Mouse (Mus musculus) spleen, adult 2 months (tissue): ENCODE results near the gene Aqp9. TPM values are rescaled to one million over a fixed set of nuclear protein-coding genes. Genes with fewer than 3 reads are reported as not detected.

Source experiments
- DNase-seq, 2 experiments: peaks; one replicate each; pipeline versions ENCODE4 v3.0.0 to v3.0.0-alpha.2; 2012 to 2021; ENCODE audit warnings: low spot score in 2 of 2, low read depth in 1 of 2
- H3K27ac ChIP-seq: fragments of 200-500 bp; 2 replicates; pipeline ENCODE4 v1.5.1; 2012; ENCODE audit warnings: low read length, inconsistent platforms; ENCODE audit not compliant: insufficient read depth
- H3K27me3 ChIP-seq: fragments of 200-500 bp; 2 replicates; pipeline ENCODE4 v1.6.1; 2012; ENCODE audit warnings: mild to moderate bottlenecking, moderate library complexity, low read length, inconsistent platforms; ENCODE audit not compliant: control insufficient read depth, insufficient read depth
- H3K36me3 ChIP-seq: fragments of 200-500 bp; 2 replicates; pipeline ENCODE4 v1.6.1; 2012; ENCODE audit warnings: mild to moderate bottlenecking, low read length, inconsistent platforms; ENCODE audit not compliant: control insufficient read depth, insufficient read depth
- H3K4me1 ChIP-seq: fragments of 200-500 bp; 2 replicates; pipeline ENCODE4 v1.6.1; 2011; ENCODE audit warnings: inconsistent platforms; ENCODE audit not compliant: control insufficient read depth, insufficient read depth, insufficient read length
- H3K4me3 ChIP-seq: fragments of 200-500 bp; 2 replicates; pipeline ENCODE4 v1.5.1; 2011; ENCODE audit warnings: mild to moderate bottlenecking, inconsistent platforms; ENCODE audit not compliant: insufficient read depth, insufficient read length; ENCODE audit errors: extremely low read depth
- CTCF ChIP-seq: fragments of 200-500 bp; IDR thresholded peaks from 2 replicates; pipeline ENCODE4 v1.5.1; 2011; ENCODE audit warnings: mild to moderate bottlenecking, inconsistent platforms; ENCODE audit not compliant: insufficient read depth, insufficient read length, insufficient replicate concordance; ENCODE audit errors: extremely low read depth
- POLR2A ChIP-seq: fragments of 200-500 bp; IDR thresholded peaks from 2 replicates; pipeline ENCODE4 v1.6.1; 2011; ENCODE audit warnings: low read depth, low read length, inconsistent platforms
- WGBS: fragments of 180-500 bp; shearing (Covaris S2); methylation state at CpG from one replicate; pipeline ENCODE4 v1.1.7; 2018; 5-methylcytosine and 5-hydroxymethylcytosine counted together
- polyA plus RNA-seq: library from polyadenylated mRNA; depleted of rRNA; stranded (reverse); fragments of >200 nt; gene quantifications from 2 replicates; pipeline ENCODE4 v1.2.3, GENCODE M21; 2012

Gene Aqp9
- polyA plus RNA-seq, 1 experiment = 2.4 TPM

- Histone ChIP-seq H3K4me3 (no peak overlapping the region), H3K27ac (no peak overlapping the region), H3K36me3 (no peaks in the 10 kb centered on the region), H3K27me3 (no peaks in the 10 kb centered on the region), H3K4me1 (peaks cover 2% of the 10 kb centered on the region; the same call in 1 of the 2 replicates)
- DNase-seq = no peak
- TF ChIP-seq POLR2A = no peak
- TF ChIP-seq CTCF = no peak
- 83% methylated on average over 6 of the region's 6 CpGs for WGBS
Measured at GRCm38 (mm10) chr9:71068866-71069390, 99.6 kb downstream of the Aqp9 start.

DNA sequence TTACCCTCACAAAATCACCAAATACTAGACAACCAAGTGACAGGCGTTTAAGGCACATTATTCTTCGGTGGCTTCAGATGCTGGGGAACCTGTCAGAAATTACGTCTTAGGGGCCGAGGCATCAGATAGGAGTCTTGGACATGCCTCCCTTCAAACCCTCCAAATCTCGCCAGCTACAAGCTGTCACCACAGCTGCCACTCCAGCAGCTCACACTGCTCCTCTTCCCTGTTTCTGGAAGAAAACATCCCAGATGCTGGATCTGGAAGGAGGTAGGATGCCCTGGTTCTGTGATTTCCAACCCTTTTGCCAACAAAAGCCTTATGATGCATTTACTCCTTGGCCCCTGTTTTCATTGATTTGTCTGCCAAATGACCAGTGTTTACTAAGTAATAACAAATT is 101.3 kb downstream of the Aqp9 start:
- WGBS = 94% methylated on average over 5 of the region's 5 CpGs
- TF ChIP-seq CTCF (no peak), POLR2A (no peak)
- no peak overlapping the region for H3K27ac ChIP-seq
- no peaks in the 10 kb centered on the region for H3K27me3 ChIP-seq
- no peak for DNase-seq
- H3K4me3 ChIP-seq = no peak overlapping the region
- H3K4me1 ChIP-seq = peaks cover 2% of the 10 kb centered on the region; the same call in 1 of the 2 replicates
- no peaks in the 10 kb centered on the region for H3K36me3 ChIP-seq

DNA sequence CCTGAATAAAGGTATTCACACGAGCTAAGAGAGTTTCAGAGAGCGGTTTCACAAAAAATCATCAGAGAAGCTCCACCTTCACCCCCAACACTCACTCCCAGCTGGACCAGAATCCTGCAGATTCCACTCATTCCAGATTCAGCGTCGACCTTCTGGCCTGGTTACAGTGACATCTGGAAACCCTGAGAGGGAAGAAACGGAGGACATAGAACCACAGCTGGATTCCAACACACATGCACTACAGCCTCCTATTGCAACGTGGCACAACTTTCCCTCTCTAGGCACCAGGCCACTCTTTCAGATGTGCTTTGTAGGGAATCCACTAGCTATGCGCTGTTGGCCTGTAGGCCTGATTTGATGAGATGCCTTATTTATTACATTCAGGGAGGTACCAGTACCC is 102.0 kb downstream of the Aqp9 start:
- no peaks in the 10 kb centered on the region for H3K27me3 ChIP-seq
- no peaks in the 10 kb centered on the region for H3K36me3 ChIP-seq
- TF ChIP-seq CTCF = no peak
- no peak for TF ChIP-seq POLR2A
- 84% methylated on average over 7 of the region's 7 CpGs for WGBS
- no peak overlapping the region for H3K4me3 ChIP-seq
- DNase-seq = no peak
- peaks cover 2% of the 10 kb centered on the region; the same call in 1 of the 2 replicates for H3K4me1 ChIP-seq
- H3K27ac ChIP-seq = no peak overlapping the region

- H3K27ac ChIP-seq = no peak overlapping the region
- H3K27me3 ChIP-seq = no peaks in the 10 kb centered on the region
- WGBS = 36% methylated on average over 6 of the region's 6 CpGs
- no peaks in the 10 kb centered on the region for H3K36me3 ChIP-seq
- TF ChIP-seq POLR2A (no peak), CTCF (no peak)
- H3K4me1 ChIP-seq = peaks cover 2% of the 10 kb centered on the region; the same call in 1 of the 2 replicates
- no peak for DNase-seq
- no peak overlapping the region for H3K4me3 ChIP-seq
Measured at GRCm38 (mm10) chr9:71065343-71065875, 103.1 kb downstream of the Aqp9 start.

DNA sequence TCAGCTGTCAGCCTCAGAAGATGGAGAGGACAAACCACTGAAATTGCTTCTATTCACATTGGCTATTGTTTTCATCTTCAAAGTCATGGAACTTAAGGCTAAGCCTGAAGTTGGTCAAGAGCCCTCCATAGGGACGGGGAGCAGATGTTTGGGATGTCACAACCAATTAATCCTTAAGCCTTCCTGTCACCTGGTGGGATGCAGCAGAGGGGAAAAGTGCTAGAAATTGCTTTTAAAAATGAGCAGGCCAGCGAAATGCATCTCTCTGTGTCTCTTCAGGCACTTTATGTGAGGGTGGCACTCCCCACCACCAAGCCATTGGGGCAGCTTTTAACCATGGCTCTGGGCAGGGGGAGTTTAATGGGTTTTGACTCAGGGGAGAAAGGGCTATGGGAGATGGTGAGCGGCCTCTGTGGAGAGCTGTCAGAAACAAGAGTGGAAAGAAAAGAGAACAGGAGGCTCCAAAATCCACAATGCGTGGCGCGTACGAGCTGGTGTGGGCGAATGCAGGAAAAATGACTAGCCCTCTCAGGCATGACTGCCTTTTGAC is 104.1 kb downstream of the Aqp9 start:
- 82% methylated on average over 8 of the region's 8 CpGs for WGBS
- TF ChIP-seq POLR2A (no peak), CTCF (no peak)
- no peaks in the 10 kb centered on the region for H3K27me3 ChIP-seq
- H3K27ac ChIP-seq = no peak overlapping the region
- DNase-seq = no peak
- H3K4me1 ChIP-seq = peaks cover 2% of the 10 kb centered on the region; the same call in 1 of the 2 replicates
- no peaks in the 10 kb centered on the region for H3K36me3 ChIP-seq
- H3K4me3 ChIP-seq = no peak overlapping the region

DNA sequence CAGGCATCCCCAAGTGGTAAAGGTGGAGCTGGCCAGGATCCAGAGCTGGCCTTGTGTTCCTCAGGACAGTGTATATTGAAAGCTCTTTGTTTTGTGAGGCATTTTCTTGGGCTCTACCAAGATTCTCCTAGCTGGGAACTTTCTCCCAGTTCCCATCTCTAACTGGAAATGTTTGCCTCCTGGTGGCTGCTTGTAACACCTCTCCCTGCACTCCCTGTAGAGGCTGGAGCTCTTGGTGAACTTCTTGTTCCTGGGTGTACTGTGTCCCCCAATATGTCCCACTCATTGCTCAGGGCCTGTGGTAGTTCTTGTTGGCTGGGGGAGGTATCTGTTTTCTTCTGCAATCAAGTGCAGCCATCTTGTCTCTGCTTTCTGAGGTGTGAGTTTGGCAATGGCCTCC is 104.9 kb downstream of the Aqp9 start:
- H3K4me1 ChIP-seq = peaks cover 2% of the 10 kb centered on the region; the same call in 1 of the 2 replicates
- no peak overlapping the region for H3K27ac ChIP-seq
- no peaks in the 10 kb centered on the region for H3K36me3 ChIP-seq
- no peak for TF ChIP-seq CTCF
- no peak for TF ChIP-seq POLR2A
- no peaks in the 10 kb centered on the region for H3K27me3 ChIP-seq
- no peak for DNase-seq
- H3K4me3 ChIP-seq = no peak overlapping the region

DNA sequence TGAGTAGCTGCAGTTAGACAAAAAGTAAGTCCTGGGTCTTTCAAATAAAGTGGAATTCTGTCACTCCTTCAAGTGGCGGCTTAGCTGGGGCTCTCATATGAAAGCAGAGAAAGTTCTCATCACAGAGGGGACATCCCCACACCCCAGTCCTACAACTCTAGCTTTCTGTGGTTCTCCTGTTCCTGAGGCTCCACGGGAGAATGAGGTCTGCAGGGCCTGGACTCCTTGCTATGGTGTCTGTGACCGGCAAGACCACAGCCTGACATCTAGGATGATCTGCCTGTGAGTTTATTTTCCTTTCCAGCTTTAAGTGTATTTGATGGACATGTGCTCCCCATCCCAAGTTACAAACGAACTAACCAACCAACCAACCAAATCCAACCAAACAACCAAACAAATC is 105.5 kb downstream of the Aqp9 start:
- Histone ChIP-seq H3K27me3 (no peaks in the 10 kb centered on the region), H3K4me3 (no peak overlapping the region), H3K36me3 (no peaks in the 10 kb centered on the region), H3K27ac (no peak overlapping the region), H3K4me1 (peaks cover 2% of the 10 kb centered on the region; the same call in 1 of the 2 replicates)
- DNase-seq = no peak
- 83% methylated on average over 4 of the region's 4 CpGs for WGBS
- TF ChIP-seq CTCF = no peak
- no peak for TF ChIP-seq POLR2A
